Mouse (Mus musculus) kidney, adult 9 months (tissue): ENCODE results near the gene Gnptg.
"Not testable (repeated sequence)": the region's sequence is repeated elsewhere in the genome, so short reads cannot be mapped to it uniquely, and the experiment has no call there.

Experiments used
- DNase-seq: peaks from one replicate; pipeline ENCODE4 v3.0.0; 2022

Gene Gnptg

DNA sequence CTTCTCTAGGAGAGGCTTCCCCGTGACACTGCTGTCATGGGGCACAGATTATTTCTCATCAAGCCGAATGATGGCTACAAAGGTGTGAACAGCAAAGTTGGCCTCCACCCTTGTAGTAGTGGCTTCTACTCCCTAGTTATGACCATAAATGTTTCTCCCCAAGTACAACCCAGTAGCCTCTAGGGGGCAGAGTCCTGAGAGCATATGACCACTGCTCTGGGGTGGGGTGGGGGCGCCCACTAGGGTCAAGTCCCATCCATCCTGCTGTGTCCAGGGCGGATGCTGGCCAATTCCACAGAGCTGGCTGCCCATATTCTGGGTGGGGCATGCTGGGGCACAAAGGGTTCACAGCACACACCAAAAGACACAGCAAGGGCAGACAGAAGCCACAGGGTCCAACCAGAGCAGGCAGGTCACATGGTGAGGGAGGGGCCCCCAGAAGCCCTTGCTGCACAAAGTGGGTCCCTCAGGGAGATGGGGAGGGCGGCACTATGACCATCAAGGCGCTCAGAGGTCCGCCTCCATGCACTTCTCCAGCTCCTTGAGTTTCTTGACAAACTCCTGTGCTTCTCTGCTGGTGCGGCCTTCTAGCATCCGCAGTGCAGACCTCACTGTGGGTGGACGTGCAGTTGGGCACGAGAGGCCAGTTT, 3.3 kb upstream of the Gnptg start:
- no peak for DNase-seq

DNA sequence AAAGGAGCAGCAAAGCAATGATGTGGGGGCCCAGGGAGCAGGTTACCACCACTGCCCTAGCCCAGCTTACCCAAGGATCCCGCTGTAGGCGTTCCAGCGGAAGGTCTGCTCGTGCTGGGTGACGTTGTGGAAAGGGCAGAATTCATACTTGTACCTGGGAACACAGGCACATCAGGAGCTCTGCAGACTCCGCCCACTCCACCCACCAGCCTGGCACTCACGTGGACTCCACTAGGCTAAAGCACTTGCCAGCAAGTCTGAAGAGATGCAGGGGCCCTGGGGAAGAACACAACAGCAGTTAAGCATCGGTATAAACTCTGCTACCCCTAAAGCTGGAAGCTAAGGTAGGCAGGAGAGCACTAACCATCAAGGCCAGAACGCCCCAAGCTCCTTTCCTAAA, 4.3 kb downstream of the Gnptg start:
- DNase-seq: no peak

- DNase-seq: not testable (repeated sequence)
Measured at GRCm38 (mm10) chr17:25231621-25232020, 8.3 kb downstream of the Gnptg start.

GRCm38 (mm10) chr17:25230700-25231099, 9.2 kb downstream of the Gnptg start:
- DNase-seq: peak; percentile 79

GRCm38 (mm10) chr17:25230014-25230655, 9.8 kb downstream of the Gnptg start:
- DNase-seq: peak; percentile 67

DNA sequence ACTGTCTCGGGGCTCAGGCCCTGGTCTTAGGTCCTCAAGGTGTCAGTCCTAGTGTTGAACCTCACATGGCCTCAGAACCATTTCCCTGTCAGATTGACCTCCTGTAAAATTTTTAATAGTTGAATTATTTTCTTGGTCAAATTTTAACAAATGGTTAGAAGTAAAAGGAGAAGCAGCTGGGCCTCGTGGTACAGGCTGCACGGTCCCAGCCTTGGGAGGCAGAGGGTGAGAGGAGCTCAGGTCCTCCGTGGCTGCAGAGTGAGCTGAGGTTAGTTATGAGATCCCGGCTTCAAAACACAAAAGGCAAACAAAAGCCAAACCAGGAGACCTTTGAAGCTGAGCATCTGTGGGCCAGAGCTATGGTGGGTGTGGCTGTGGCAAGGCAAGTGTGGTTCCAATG, 11.9 kb downstream of the Gnptg start:
- DNase-seq: peak; percentile 83

DNA sequence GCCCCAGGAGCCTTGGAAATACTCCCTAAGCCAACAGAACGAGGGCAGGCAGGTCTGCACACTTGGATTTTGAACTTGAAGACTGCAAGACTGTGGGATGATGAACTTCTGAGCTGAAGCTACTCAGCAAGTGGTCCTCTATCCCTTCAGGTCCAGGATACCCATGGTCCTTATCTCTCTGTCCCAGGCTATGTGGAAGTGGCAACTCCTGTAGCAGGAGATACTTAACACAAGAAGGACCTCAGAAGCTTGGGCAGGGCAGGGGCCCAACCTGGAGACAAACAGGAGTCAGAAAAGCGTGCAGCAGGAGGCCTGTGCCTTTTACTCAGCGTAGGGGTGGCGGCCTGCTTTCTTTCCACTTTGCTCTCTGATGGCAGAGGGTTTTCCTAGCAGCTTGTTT, 14.3 kb downstream of the Gnptg start:
- DNase-seq: no peak

DNA sequence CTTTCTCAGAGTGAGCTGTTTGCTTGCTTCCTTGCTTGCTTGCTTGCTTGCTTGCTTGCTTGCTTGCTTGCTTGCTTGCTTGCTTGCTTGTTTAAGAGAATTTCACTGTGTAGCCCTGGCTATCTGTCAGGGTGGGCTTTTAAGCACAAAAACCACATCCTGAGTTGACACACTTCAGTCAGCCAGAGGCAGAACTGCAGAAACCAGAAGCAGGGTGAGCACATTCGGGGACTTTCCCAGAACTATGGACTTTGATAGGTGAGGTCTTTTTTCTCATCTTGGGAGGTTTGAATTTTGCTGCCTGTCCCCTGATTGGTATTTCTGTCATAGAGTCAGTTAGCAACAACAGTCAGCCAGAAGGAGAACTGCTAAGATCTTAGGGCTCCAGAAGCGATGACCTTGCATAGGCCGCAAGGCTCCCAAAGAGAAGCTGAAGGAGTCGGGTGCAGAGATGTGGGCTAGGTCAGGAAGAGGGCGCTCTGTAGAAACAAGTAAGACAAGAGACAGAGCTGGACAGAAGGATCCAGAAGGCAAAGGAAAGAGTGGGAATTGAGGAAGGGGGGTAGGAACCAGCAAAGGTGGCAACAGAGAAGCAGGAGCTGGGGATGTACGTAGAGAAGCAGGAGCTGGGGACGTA, 15.2 kb downstream of the Gnptg start:
- peak; percentile 48 for DNase-seq

- DNase-seq: peak; percentile 50
Measured at GRCm38 (mm10) chr17:25222951-25223601, 16.8 kb downstream of the Gnptg start.

DNA sequence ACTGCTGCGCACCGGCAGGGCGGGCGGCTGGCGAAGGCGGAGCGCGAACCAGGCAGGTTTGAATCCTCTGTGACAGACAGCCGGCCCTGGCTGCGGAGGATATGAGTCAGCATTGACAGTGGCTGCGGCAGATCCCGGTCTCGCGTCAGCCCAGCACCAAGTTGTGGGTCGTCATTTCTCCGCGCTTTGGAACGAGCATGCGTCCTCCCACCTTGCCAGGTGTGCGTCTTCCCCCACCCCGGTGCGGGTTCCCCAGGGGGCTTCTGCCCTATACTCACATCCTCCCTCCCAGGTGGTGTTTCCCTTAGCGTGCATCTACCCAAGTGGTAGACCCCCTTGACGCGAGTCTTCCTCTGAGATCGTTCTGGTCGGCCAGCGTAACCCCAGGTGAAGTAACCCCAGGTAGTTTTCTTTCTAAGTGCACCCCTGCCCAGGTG, 17.4 kb downstream of the Gnptg start:
- peak; percentile 36 for DNase-seq

- peak; percentile 83 for DNase-seq
Measured at GRCm38 (mm10) chr17:25221821-25222503, 18.0 kb downstream of the Gnptg start.

DNA sequence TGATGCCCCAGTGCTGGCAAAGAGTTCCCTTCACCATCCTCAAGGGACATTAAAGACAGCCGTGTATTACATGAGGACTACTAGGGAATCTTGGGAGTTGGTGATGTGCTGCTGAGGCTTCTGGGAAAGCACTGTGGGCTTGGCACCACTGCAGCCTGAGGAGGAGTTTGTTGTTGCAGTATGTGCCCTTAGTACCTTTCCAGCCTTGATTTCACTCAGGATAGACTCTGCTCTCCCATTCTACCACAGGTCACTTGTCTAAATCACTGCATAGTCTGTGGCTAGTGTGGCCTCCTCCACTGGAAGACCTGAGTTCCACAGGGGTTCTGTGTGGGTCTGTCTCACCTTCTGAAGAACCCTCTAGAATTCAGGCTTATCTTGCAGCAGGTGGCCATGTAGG, 19.2 kb downstream of the Gnptg start:
- peak; percentile 61 for DNase-seq

GRCm38 (mm10) chr17:25219492-25220295, 20.2 kb downstream of the Gnptg start:
- DNase-seq: no peak

GRCm38 (mm10) chr17:25218967-25219366, 21.0 kb downstream of the Gnptg start:
- DNase-seq: no peak

DNA sequence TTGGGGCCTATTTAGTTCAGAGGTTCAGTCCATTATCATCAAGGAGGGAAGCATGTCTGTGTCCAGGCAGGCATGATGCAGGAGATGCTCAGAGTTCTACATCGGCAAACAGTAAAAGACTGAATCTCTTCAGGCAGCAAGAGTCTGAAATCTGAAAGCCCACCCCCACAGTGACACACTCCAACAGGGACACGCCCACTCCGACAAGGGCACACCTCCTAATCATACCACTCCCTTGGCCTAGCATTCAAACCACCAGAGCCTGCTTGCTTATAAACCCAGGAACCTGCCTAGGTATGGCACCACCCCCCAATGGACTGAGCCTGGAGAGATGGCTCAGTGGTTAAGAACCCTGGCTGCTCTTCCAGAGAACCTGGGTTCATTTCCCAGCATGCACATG, 24.5 kb downstream of the Gnptg start:
- no peak for DNase-seq

DNA sequence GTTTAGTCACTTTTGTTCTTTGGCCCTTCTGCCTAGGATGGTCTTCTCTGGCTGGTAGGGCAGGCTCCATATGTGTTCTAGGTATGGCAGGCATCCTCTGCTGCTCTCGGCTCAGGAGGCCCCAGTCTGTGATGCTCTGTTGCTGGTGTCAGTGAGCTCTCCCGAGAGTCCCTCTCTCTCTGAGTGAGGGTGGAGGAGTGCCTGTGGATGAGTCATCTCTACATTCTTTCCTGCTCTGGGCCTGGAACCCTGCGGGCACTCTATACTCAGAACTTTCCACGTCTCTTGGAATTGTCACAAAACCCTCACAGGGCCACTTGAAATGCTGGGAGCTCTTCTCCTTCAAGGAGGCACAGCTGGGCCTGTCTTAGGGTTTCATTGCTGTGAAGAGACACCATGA, 28.2 kb downstream of the Gnptg start:
- no peak for DNase-seq

- peak; percentile 80 for DNase-seq
Measured at GRCm38 (mm10) chr17:25210680-25211466, 29.1 kb downstream of the Gnptg start.

DNA sequence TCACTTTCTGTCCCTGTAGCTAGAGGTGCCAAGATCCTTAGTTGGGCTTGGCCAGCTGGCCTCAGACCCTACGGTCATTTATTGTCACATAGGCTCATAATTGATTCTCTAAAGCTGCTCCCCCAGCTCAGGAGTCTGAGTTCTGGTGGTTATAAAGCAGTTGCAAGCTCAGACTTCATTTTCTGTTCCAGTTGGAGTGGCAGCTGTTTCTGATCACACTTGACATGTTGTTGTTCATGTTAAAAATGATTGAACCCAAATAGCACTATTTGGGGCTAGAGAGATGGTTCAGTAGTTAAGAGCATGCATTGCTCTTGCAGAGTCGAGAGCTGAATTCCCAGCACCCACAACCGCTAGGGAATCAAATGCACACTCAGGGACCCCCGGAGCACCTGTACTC, 29.9 kb downstream of the Gnptg start:
- peak; percentile 32 for DNase-seq

DNA sequence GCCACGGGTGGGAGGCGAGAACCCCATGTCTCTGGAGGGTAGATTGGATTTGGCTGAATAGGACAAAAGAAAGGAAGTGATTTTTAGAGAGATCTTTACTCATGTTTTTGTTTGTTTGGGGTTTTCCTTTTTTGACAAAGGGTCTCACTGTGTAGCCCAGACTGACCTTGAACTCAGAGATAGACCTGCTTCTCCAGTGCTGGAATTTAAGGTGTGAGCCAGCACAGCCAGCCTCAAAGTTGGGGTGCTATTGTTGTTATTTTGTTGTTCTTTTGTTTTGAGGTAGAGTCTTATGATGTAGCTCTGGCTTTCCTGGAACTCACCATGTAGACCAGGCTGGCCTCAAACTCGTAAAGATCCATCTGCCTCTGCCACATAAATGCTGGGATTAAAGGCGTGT, 37.5 kb downstream of the Gnptg start:
- no peak for DNase-seq

DNA sequence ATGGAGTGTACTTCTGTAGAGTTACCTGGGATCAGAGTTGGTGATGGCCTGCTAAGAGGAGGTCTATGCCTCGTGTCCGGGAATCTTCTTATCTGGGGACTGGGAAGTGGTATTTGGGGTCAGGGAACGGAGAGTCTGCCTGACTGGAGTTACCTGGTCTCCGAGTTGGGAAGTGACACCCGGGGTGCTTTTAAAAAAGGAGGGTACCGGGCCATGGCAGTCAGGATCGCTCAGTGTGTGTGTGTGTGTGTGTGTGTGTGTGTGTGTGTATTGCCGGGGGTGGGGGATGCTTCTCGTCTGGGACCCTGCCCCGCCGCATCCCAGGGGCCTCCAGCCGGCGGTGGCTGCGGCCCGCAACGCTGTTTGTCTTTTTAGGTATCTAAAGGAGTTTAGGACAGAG, 50.8 kb downstream of the Gnptg start:
- DNase-seq: no peak
